Mouse (Mus musculus) testis, adult 2 months (tissue): ENCODE data around the gene Vac14.
A peak's percentile ranks its signal among the peaks of the same experiment; 100 is the strongest.

Experiments used
- CTCF ChIP-seq: fragments of 200-500 bp; IDR thresholded peaks from 2 replicates; pipeline ENCODE4 v1.5.1; 2012; ENCODE audit warnings: low read depth, mild to moderate bottlenecking, inconsistent platforms, low read length, moderate library complexity; ENCODE audit not compliant: control insufficient read depth, insufficient read depth, insufficient replicate concordance
- POLR2A ChIP-seq: fragments of 200-500 bp; IDR thresholded peaks from 2 replicates; pipeline ENCODE4 v1.6.1; 2012; ENCODE audit warnings: low read depth, mild to moderate bottlenecking, inconsistent platforms, low read length, moderate library complexity; ENCODE audit not compliant: control insufficient read depth

GRCm38 (mm10) chr8:110726893-110727292 lies 108.5 kb downstream of the Vac14 start:
- TF ChIP-seq POLR2A (no peak), CTCF (peak; percentile 82)
